Mouse (Mus musculus) heart, postnatal 0 days (tissue): ENCODE measurements around the gene Crybb1.

Experiments used
- CTCF ChIP-seq: IDR thresholded peaks from 2 replicates; pipeline ENCODE4 v1.5.1; 2016; ENCODE audit warnings: antibody characterized with exemption, control low read depth, low read depth
- EP300 ChIP-seq: IDR thresholded peaks from 2 replicates; pipeline ENCODE4 v1.6.1; 2016; ENCODE audit warnings: antibody characterized with exemption, low read depth

DNA sequence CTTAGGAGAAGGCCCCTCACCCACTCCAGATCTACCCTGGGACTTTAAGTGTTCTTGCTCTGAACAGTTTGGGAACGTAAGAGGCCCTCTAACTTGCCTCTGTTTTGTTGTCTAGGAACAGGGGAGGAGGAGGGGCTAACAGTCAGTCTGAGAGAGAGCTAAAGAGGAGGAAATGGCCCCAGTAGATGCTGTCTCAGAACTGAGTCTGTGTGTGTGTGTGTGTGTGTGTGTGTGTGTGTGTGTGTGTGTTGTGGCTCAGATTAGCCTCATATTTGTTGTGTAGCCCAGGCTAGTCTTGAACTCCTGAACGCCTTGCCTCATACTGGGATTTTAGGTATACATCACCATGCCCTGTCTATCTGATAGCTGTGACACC is 31.0 kb downstream of the Crybb1 start:
- TF ChIP-seq CTCF (no peak), EP300 (no peak)
